Comparison of ENCODE assay signal across 8 mouse cellular contexts in the genomic region with DNA sequence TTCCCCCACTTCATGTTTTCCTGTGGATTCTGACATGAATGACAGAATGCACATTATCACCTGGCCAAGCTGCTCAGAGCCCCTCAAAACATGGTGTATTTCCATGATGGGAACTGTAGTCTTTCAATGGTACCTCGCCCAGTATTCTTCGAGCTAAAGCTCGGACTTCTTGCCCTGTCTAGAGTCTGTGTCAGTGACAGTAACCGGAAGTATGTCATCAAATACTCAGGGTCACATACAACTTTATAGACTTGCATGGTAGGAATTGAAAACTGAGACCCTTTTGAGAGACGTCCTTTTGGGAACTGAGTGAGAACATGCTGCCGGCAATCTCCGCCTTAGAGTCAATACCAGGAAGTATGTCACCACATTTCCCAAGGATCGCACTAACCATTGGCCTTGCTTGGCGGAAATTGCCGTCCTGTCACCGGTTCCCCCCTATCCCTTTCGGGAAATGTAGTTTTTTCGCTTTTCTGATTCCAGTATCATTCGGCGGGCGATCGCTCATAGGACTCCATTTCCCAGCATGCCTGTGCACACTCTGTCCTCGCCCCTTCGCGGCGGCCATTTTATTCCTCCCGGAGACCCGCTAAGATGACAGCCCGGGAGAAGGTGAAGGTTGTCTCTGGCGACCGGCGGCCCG. TPM values are rescaled to one million over a fixed set of nuclear protein-coding genes. Genes with fewer than 3 reads are reported as not detected.
DNase-seq lines count a peak whose midpoint lies in the region; ATAC-seq and TF ChIP-seq lines count a peak whose summit lies in the region.

Gene Fem1a (plus strand): TSS at position 572 of the 643 bp plus-strand sequence.

- peak; percentile 84 for ATAC-seq in activated CD4-positive, CD25-positive, alpha-beta regulatory T cell, adult 4 months

- H3K9me3 ChIP-seq in megakaryocyte, embryonic 14.5 days = no peaks in the 10 kb centered on the region

- peak; percentile 77 for TF ChIP-seq POLR2A in cortical plate, adult 2 months (IDR thresholded peaks at IDR 0.05; ENCODE audit: extremely low read depth, insufficient read depth, low read length)

- peak; percentile 89 to 94 for DNase-seq in gastrocnemius, adult 8-10 months (ENCODE audit: low spot score in 2 of 2)
- peak; percentile 98 for DNase-seq in hindlimb bud, embryonic 11.5 days (ENCODE audit: extremely low spot score, low read depth, low spot score)
- DNase-seq in left cerebral cortex, adult 8-10 months (ENCODE audit: low spot score in 2 of 2) = peak; percentile 86 to 97
- peak; percentile 97 to 99 for DNase-seq in right cerebral cortex, postnatal 10 days (ENCODE audit: low spot score in 2 of 2)
- DNase-seq in urinary bladder, postnatal 36 days (ENCODE audit: low spot score in 2 of 2) = peak; percentile 82 to 92

- peaks cover 33% of the 10 kb centered on the region for H3K36me3 ChIP-seq in megakaryocyte, embryonic 14.5 days (replicated peaks; ENCODE audit: low read length)

- peak within 1 kb of the TSS; percentile 38 for H3K27ac ChIP-seq in cortical plate, adult 2 months (ENCODE audit: insufficient read depth, low read length)

- no peak for TF ChIP-seq CTCF in cortical plate, adult 2 months (IDR thresholded peaks at IDR 0.05; ENCODE audit: extremely low read depth, insufficient read depth, low read length)

- H3K27me3 ChIP-seq in megakaryocyte, embryonic 14.5 days (replicated peaks) = no peaks in the 10 kb centered on the region

- H3K4me1 ChIP-seq in cortical plate, adult 2 months (ENCODE audit: control insufficient read depth, insufficient read depth, low read length) = peaks cover 15% of the 10 kb centered on the region
- peaks cover 60% of the 10 kb centered on the region for H3K4me1 ChIP-seq in megakaryocyte, embryonic 14.5 days

- H3K4me3 ChIP-seq in cortical plate, adult 2 months (ENCODE audit: insufficient read depth, low read length) = peak within 1 kb of the TSS; percentile 44
- peak within 1 kb of the TSS; percentile 93 for H3K4me3 ChIP-seq in megakaryocyte, embryonic 14.5 days (replicated peaks)

RNA-seq across cellular contexts. Expression of gene Fem1a, which starts in this region (rescaled TPM):
- polyA plus RNA-seq in activated CD4-positive, CD25-positive, alpha-beta regulatory T cell, adult 4 months (2017; shearing (Covaris generic)) = 1 to 10 TPM; 4.5 to 5.8 TPM
- polyA plus RNA-seq in cortical plate, adult 2 months (2012; rRNA removed) = 23.3 and 24.1 TPM in 2 replicates
- 100 to 1,000 TPM; 180 to 201 (median 196) TPM for total RNA-seq in gastrocnemius, adult 8-10 months (2022)
- 10 to 100 TPM; 33.1 to 34.5 (median 33.8) TPM for total RNA-seq in left cerebral cortex, adult 8-10 months (2022)
- 9.5 and 11.2 TPM in 2 replicates for polyA plus RNA-seq in megakaryocyte, embryonic 14.5 days (2012; ENCODE audit: insufficient read depth, low replicate concordance)

Comparison
In these comparisons a context has a peak if more than half of its experiments do, and no peak if none do; other contexts are left out.
1. Peak in every context shown above with its lines: DNase-seq, ATAC-seq, H3K4me3 ChIP-seq and H3K27ac ChIP-seq.
2. RNA of gene Fem1a (total RNA-seq): 180 to 201 TPM in gastrocnemius, adult 8-10 months; 33.1 to 34.5 TPM in left cerebral cortex, adult 8-10 months; every median in the first group is over 4 times any median in the second.